Mouse (Mus musculus): ENCODE measurements around the gene Sergef.

- TF ChIP-seq EP300 (IDR thresholded peaks at IDR 0.05; ENCODE audit: low read depth): no peak
- no peak for TF ChIP-seq CTCF (IDR thresholded peaks at IDR 0.05; ENCODE audit: low read depth)
Observed at GRCm38 (mm10) chr7:46601097-46601496, 38.5 kb downstream of the Sergef start.

Data from liver, embryonic 14.5 days (tissue).